Mouse (Mus musculus) embryonic facial prominence, embryonic 12.5 days (tissue): ENCODE results near the gene Acoxl. TPM values are rescaled to one million over a fixed set of nuclear protein-coding genes. Genes with fewer than 3 reads are reported as not detected.

ENCODE experiments used
- ATAC-seq: fragments of 200-750 bp; cut with Nextera tagmentation; 2 replicates; pipeline ENCODE4 v1.8.0; 2017; ENCODE audit not compliant: insufficient number of reproducible peaks, insufficient read depth, low FRiP score, low TSS enrichment
- H3K27ac ChIP-seq: fragments of 300-500 bp; sonication (generic); 2 replicates; pipeline ENCODE4 v1.5.1; 2016; ENCODE audit warnings: mild to moderate bottlenecking
- H3K27me3 ChIP-seq: fragments of 300-500 bp; sonication (generic); 2 replicates; pipeline ENCODE4 v1.6.1; 2016; ENCODE audit warnings: mild to moderate bottlenecking, moderate library complexity
- H3K36me3 ChIP-seq: fragments of 300-500 bp; sonication (generic); 2 replicates; pipeline ENCODE4 v1.6.1; 2016; ENCODE audit warnings: mild to moderate bottlenecking
- H3K4me1 ChIP-seq: fragments of 300-500 bp; sonication (generic); 2 replicates; pipeline ENCODE4 v1.6.1; 2016
- H3K4me2 ChIP-seq: fragments of 300-500 bp; sonication (generic); replicated peaks from 2 replicates; pipeline ENCODE4 v1.6.1; 2016; ENCODE audit warnings: mild to moderate bottlenecking, moderate library complexity
- H3K4me3 ChIP-seq: fragments of 300-500 bp; sonication (generic); 2 replicates; pipeline ENCODE4 v1.5.1; 2016; ENCODE audit warnings: mild to moderate bottlenecking
- H3K9ac ChIP-seq: fragments of 300-500 bp; sonication (generic); 2 replicates; pipeline ENCODE4 v1.6.1; 2016; ENCODE audit warnings: mild to moderate bottlenecking, moderate library complexity
- H3K9me3 ChIP-seq: fragments of 300-500 bp; sonication (generic); 2 replicates; pipeline ENCODE4 v1.6.1; 2016; ENCODE audit warnings: mild to moderate bottlenecking, moderate library complexity
- WGBS: fragments of 180-500 bp; shearing (Covaris S2); methylation state at CpG from one replicate; pipeline ENCODE4 v1.1.7; 2016; 5-methylcytosine and 5-hydroxymethylcytosine counted together
- polyA plus RNA-seq: library from polyadenylated mRNA; unstranded; fragments of >200 nt; fragmentation: Nextera tagmentation; extraction: Ambion mirVana; gene quantifications from 2 replicates; pipeline ENCODE4 v1.2.1, GENCODE M21; 2016

The Acoxl gene
- polyA plus RNA-seq: 0.13 and 0.14 TPM in 2 replicates

DNA sequence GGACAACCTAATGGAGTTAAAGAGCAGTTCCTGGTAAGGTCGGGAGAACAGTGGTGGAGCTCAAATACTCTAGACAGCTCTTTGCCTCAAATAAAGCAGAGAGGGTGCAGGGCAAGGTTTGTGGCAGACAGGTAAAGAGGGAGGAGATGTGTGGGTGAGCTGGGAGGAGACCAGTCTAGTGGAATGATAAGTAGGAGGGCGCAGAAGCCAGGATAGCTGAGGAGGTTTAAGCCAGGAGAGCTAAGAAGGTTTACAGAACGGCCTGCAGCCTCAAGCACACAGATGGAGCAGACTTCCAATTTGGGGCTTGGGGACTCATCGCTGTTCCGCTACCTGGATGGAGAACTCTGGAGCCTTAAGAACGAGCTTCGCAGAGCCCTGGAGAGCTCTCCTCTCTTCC lies at the start of gene Acoxl:
Gene Acoxl, plus strand, starts transcription at position 301 of the 400 bp plus-strand sequence.
- WGBS: 65% methylated on average over 7 of the region's 7 CpGs
- Histone ChIP-seq H3K27ac (no peak within 1 kb of the TSS), H3K9ac (no peak within 1 kb of the TSS), H3K9me3 (no peaks in the 10 kb centered on the region), H3K4me1 (no peaks in the 10 kb centered on the region), H3K4me2 (no peak within 1 kb of the TSS), H3K27me3 (peaks cover 33% of the 10 kb centered on the region), H3K4me3 (no peak within 1 kb of the TSS), H3K36me3 (no peaks in the 10 kb centered on the region)
- no peak for ATAC-seq

DNA sequence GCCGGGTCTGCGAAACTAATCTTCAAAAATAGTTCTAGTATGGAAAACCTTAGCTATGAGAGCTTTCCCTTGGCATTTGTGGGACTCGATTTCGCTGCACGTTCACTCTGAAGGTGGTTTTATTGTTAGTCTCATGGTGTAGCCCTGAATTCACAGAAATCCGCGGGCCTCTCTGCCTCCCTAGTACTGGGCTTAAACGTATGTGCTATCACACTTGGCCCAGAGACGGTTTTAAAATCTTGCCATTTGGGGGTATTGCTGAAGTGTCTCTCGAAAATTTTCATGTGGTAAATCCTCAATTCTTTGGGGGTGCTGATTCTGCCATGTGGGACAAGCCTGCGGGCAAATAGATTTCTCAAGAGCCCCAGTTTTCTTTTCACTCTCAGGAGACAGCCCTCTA lies 49.5 kb upstream of the Acoxl start:
- peaks cover 16% of the 10 kb centered on the region for H3K4me1 ChIP-seq
- ATAC-seq: no peak
- no peaks in the 10 kb centered on the region for H3K27me3 ChIP-seq
- no peaks in the 10 kb centered on the region for H3K9me3 ChIP-seq
- H3K9ac ChIP-seq: peak overlapping the region; percentile 80; the same call in 1 of the 2 replicates
- H3K36me3 ChIP-seq: no peaks in the 10 kb centered on the region
- H3K27ac ChIP-seq: peak overlapping the region; percentile 73
- H3K4me2 ChIP-seq: peak overlapping the region; percentile 58
- peak overlapping the region; percentile 69 for H3K4me3 ChIP-seq
- WGBS: 6% methylated on average over 11 of the region's 11 CpGs

DNA sequence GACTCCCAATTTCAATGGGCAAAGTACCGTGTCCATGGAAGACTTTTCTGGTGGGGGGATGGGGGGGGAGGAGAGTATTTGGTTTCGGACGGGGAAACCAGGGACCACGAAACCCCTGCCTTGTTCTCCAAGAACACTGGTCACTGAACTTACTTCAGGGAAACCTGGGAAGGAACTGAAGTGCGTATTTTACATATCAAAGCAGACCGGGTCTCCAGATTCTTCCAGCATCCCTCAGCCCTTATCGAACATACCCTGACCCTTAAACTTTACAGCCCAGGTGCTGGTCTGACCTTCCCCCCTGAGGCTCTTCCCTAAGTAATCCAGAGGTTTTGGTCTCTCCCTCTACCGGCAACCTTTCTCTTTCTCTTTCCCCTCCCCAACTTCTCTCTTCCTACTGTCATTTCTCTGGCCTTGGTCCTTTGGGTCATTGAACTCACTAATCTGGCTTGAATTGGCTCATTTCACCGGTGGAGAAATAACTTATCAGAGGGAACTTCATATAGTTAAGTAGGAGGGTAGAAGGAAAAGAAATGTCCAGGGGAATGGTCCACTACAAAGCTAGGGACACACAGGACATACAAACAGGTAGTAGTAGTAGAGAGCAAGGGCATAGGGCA lies 48.9 kb upstream of the Acoxl start:
- Histone ChIP-seq H3K9me3 (no peaks in the 10 kb centered on the region), H3K4me3 (peak overlapping the region; percentile 69; the same call in 1 of the 2 replicates), H3K9ac (peak overlapping the region; percentile 11; the same call in 1 of the 2 replicates), H3K27me3 (no peaks in the 10 kb centered on the region), H3K27ac (no peak overlapping the region), H3K4me1 (peaks cover 16% of the 10 kb centered on the region), H3K4me2 (peak overlapping the region; percentile 58), H3K36me3 (no peaks in the 10 kb centered on the region)
- ATAC-seq: no peak
- 22% methylated on average over 9 of the region's 9 CpGs for WGBS

GRCm38 (mm10) chr2:127791919-127792603 lies 46.6 kb upstream of the Acoxl start, which contains the start of gene Mtln:
Gene Mtln, minus strand, starts transcription at chr2:127792488.
- Histone ChIP-seq H3K9me3 (no peaks in the 10 kb centered on the region), H3K4me3 (peak within 1 kb of the TSS; percentile 75), H3K4me1 (peaks cover 16% of the 10 kb centered on the region), H3K9ac (peak within 1 kb of the TSS; percentile 68), H3K27me3 (no peaks in the 10 kb centered on the region), H3K36me3 (no peaks in the 10 kb centered on the region), H3K4me2 (peak within 1 kb of the TSS; percentile 58), H3K27ac (peak within 1 kb of the TSS; percentile 81)
- WGBS: 3% methylated on average over 37 of the region's 37 CpGs
- ATAC-seq: peak; percentile 92

GRCm38 (mm10) chr2:127831401-127832102 lies 7.1 kb upstream of the Acoxl start, which contains the start of gene Bub1:
Gene Bub1, minus strand, starts transcription at chr2:127831865.
- 0 out of 2 replicates have a peak within 1 kb of the TSS, but pooled peaks have one; percentile 50 for H3K27ac ChIP-seq
- ATAC-seq: peak; percentile 90
- under 1% methylated on average over 56 of the region's 56 CpGs for WGBS

GRCm38 (mm10) chr2:127832103-127832832 lies 6.4 kb upstream of the Acoxl start:
- Histone ChIP-seq H3K9me3 (no peaks in the 10 kb centered on the region), H3K27ac (no peak overlapping the region)

More at GRCm38 (mm10) chr2:127831401-127832102, 7.1 kb upstream of the Acoxl start, which contains the start of gene Bub1:
- H3K4me2 ChIP-seq: peak within 1 kb of the TSS; percentile 65
- no peaks in the 10 kb centered on the region for H3K9me3 ChIP-seq
- peak within 1 kb of the TSS; percentile 77 for H3K4me3 ChIP-seq
- H3K4me1 ChIP-seq: peaks cover 10% of the 10 kb centered on the region
- 0 out of 2 replicates have a peak, but pooled peaks cover 5% of the 10 kb centered on the region for H3K36me3 ChIP-seq
- H3K9ac ChIP-seq: peak within 1 kb of the TSS; percentile 62
- no peaks in the 10 kb centered on the region for H3K27me3 ChIP-seq

DNA sequence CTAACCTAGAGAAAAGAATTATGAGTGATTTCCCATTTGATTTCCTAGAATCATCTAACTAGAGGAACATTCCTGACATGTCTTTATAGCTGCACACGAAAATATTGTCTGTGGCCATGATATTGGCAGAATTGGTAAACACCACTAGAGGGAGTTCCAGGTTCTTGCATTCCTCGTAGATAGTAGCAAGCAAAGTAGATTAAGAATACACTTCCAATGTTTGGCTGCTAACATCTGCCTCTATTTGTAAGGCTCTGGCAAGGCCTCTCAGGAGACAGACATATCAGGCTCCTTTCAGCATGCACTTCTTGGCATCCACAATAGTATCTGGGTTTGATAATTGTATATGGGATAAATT lies 5.9 kb upstream of the Acoxl start:
- no peaks in the 10 kb centered on the region for H3K36me3 ChIP-seq
- WGBS: 12% methylated on average over 2 of the region's 2 CpGs
- ATAC-seq: no peak
- H3K27ac ChIP-seq: no peak overlapping the region
- H3K9ac ChIP-seq: no peak overlapping the region
- H3K4me1 ChIP-seq: peaks cover 10% of the 10 kb centered on the region
- H3K9me3 ChIP-seq: no peaks in the 10 kb centered on the region
- no peak overlapping the region for H3K4me2 ChIP-seq
- H3K27me3 ChIP-seq: peaks cover 3% of the 10 kb centered on the region; the same call in 1 of the 2 replicates
- no peak overlapping the region for H3K4me3 ChIP-seq

More at GRCm38 (mm10) chr2:127832103-127832832, 6.4 kb upstream of the Acoxl start:
- Histone ChIP-seq H3K4me3 (peak overlapping the region; percentile 77), H3K27me3 (peaks cover 3% of the 10 kb centered on the region; the same call in 1 of the 2 replicates), H3K9ac (peak overlapping the region; percentile 24; the same call in 1 of the 2 replicates), H3K4me2 (peak overlapping the region; percentile 65), H3K36me3 (0 out of 2 replicates have a peak, but pooled peaks cover under 1% of the 10 kb centered on the region), H3K4me1 (peaks cover 10% of the 10 kb centered on the region)
- WGBS: 42% methylated on average over 11 of the region's 11 CpGs
- ATAC-seq: no peak

- Histone ChIP-seq H3K36me3 (no peaks in the 10 kb centered on the region), H3K9ac (no peak overlapping the region), H3K9me3 (no peaks in the 10 kb centered on the region), H3K4me3 (no peak overlapping the region), H3K27me3 (peaks cover 33% of the 10 kb centered on the region), H3K4me2 (no peak overlapping the region), H3K27ac (no peak overlapping the region), H3K4me1 (no peaks in the 10 kb centered on the region)
- ATAC-seq: no peak
- 12% methylated on average over 11 of the region's 11 CpGs for whole genome bisulfite sequencing
These were observed 749 bp downstream of the Acoxl start for GRCm38 (mm10) chr2:127839425-127839824.

DNA sequence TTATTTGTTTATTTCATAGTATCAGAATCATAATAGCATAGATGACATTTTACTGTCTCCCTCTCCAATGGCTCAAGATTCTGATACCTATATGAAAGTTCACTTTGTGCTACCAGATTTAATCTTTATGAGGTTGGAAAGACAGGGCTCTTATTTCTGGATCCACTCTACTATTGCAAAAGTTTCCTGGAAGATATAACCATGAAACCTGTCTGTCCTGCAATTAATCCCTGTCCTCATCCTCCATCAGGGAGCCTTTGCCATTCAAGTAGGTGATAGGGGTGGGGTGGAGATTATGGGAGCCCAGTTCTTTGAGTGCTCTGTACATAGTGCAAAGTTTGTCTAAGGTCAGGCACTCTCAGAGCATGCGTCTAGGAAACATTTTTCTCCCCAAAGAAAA lies 2.7 kb downstream of the Acoxl start:
- no peaks in the 10 kb centered on the region for H3K36me3 ChIP-seq
- no peak overlapping the region for H3K27ac ChIP-seq
- 82% methylated on average over 1 of the region's 1 CpGs for WGBS
- no peak overlapping the region for H3K4me2 ChIP-seq
- H3K4me1 ChIP-seq: no peaks in the 10 kb centered on the region
- H3K9ac ChIP-seq: no peak overlapping the region
- no peak for ATAC-seq
- no peak overlapping the region for H3K4me3 ChIP-seq
- no peaks in the 10 kb centered on the region for H3K9me3 ChIP-seq
- peaks cover 33% of the 10 kb centered on the region for H3K27me3 ChIP-seq

DNA sequence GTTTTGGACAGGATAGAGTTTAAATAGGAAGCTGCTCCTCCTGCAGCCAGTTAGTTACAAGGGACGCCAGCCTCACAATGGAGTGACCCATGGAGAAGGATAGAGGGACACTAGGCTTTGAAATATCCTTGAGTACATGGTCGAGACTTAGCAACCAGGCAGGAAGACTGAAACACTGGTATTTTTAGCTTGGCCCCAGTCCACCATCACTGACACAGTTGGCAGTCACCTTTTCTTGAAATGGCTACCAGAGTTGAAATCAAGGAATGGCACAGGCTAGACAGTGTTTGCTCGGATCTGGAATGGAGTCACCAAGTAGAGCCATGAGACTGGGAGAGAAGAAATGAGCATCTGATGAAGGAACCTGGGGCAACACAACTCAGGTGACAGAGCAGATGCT lies 3.7 kb downstream of the Acoxl start:
- H3K4me3 ChIP-seq: no peak overlapping the region
- H3K27me3 ChIP-seq: peaks cover 31% of the 10 kb centered on the region
- H3K36me3 ChIP-seq: no peaks in the 10 kb centered on the region
- H3K4me1 ChIP-seq: no peaks in the 10 kb centered on the region
- H3K27ac ChIP-seq: no peak overlapping the region
- no peak overlapping the region for H3K9ac ChIP-seq
- no peak overlapping the region for H3K4me2 ChIP-seq
- WGBS: 66% methylated on average over 3 of the region's 3 CpGs
- no peaks in the 10 kb centered on the region for H3K9me3 ChIP-seq
- ATAC-seq: no peak
